Mouse (Mus musculus) bone marrow macrophage, adult 2 months (primary cell): Measurements from ENCODE around the gene Rin2. TPM values are rescaled to one million over a fixed set of nuclear protein-coding genes. Genes with fewer than 3 reads are reported as not detected.

ENCODE experiments used
- H3K27ac ChIP-seq: 2 replicates; pipeline ENCODE4 v1.5.1; 2012; ENCODE audit warnings: low read depth, low read length; ENCODE audit not compliant: insufficient read depth
- H3K4me1 ChIP-seq: 2 replicates; pipeline ENCODE4 v1.6.1; 2012; ENCODE audit warnings: low read length; ENCODE audit not compliant: control insufficient read depth, insufficient read depth
- H3K4me3 ChIP-seq: 2 replicates; pipeline ENCODE4 v1.5.1; 2012; ENCODE audit warnings: mild to moderate bottlenecking, low read length, moderate library complexity; ENCODE audit not compliant: insufficient read depth
- CTCF ChIP-seq: IDR thresholded peaks from 2 replicates; pipeline ENCODE4 v1.5.1; 2012; ENCODE audit warnings: low read depth, mild to moderate bottlenecking, low read length, moderate library complexity
- POLR2A ChIP-seq: IDR thresholded peaks from 2 replicates; pipeline ENCODE4 v1.6.1; 2012; ENCODE audit warnings: mild to moderate bottlenecking, low read depth, low read length, borderline replicate concordance
- polyA plus RNA-seq: library from polyadenylated mRNA; stranded (reverse); fragments of >200 nt; gene quantifications from 2 replicates; pipeline ENCODE4 v1.2.4, GENCODE M21; 2012; ENCODE audit not compliant: missing spikeins, insufficient read depth, insufficient read length

Rin2 gene
- polyA plus RNA-seq, 1 experiment: 70.2 TPM

DNA sequence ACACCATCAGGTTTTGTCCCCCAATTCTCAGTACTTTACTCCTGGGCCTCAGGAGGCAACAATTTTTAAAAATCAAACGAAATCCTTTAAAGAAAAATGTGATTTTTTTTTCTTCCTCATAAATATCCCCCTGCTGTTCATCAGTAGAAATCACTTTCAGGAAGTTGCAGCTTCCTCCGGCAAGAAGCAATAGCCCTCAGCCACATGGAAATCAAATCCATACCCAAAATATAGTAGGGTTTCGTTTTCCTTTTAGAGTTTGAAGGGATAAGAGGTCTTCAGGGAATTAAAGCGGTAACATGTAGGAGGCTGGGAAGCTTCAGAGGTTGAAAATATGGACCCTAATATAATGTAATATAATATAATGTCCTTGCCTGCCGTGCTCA is 157.8 kb downstream of the Rin2 start:
- peak overlapping the region; percentile 87 for H3K27ac ChIP-seq

GRCm38 (mm10) chr2:145833341-145833740 is 158.3 kb downstream of the Rin2 start:
- H3K4me1 ChIP-seq: peaks cover 59% of the 10 kb centered on the region
- H3K27ac ChIP-seq: peak overlapping the region; percentile 87
- TF ChIP-seq CTCF: no peak
- TF ChIP-seq POLR2A: no peak
- H3K4me3 ChIP-seq: peak overlapping the region; percentile 36; the same call in 1 of the 2 replicates

More for the DNA sequence above, 157.8 kb downstream of the Rin2 start:
- Histone ChIP-seq H3K4me1 (peaks cover 63% of the 10 kb centered on the region), H3K4me3 (peak overlapping the region; percentile 36)
- TF ChIP-seq CTCF (no peak), POLR2A (no peak)

DNA sequence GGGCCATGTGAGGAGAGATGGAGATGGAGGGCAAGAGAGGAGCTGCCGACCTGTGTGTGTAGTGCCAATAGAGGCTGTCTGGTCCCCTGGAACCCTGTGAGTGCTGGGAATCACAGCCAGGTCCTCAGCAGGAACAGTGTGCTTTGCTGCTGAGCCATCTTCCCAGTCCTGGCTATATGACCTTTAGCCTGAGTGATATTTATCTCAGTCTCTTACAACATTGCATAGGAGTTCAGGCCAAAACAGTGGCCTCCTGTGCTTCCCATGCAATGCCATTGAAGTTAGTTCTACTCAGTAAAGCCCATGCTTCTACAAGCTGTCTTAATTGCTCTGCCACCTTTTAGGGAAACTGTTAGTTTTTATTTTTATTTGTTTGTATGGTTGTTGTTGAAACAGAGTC is 160.9 kb downstream of the Rin2 start:
- TF ChIP-seq POLR2A (no peak), CTCF (no peak)
- Histone ChIP-seq H3K27ac (no peak overlapping the region), H3K4me3 (no peak overlapping the region), H3K4me1 (peaks cover 38% of the 10 kb centered on the region)

DNA sequence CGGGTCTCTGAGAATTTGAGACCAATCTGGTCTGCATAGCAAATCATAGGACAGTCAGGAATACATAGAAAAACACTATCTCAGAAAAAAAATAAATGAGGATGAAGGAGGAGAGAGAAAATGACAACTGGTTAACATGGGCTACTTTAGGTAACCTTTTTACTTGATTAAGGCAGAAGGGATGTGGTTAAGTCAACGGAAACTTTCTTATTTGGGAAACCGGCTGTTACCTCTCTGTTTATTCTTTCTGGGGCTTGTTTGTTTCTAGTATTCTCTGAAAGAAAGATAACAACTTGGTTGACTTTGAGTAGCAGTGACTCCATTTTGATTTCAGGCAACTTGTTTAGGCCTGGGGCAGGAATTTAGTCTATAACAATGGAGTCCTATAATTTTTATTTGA is 163.7 kb downstream of the Rin2 start:
- H3K27ac ChIP-seq: no peak overlapping the region
- H3K4me1 ChIP-seq: peaks cover 33% of the 10 kb centered on the region
- no peak for TF ChIP-seq CTCF
- no peak for TF ChIP-seq POLR2A
- H3K4me3 ChIP-seq: no peak overlapping the region

GRCm38 (mm10) chr2:145839565-145840315 is 164.7 kb downstream of the Rin2 start:
- H3K27ac ChIP-seq: no peak overlapping the region
- peaks cover 23% of the 10 kb centered on the region for H3K4me1 ChIP-seq
- H3K4me3 ChIP-seq: no peak overlapping the region
- TF ChIP-seq POLR2A (no peak), CTCF (no peak)

DNA sequence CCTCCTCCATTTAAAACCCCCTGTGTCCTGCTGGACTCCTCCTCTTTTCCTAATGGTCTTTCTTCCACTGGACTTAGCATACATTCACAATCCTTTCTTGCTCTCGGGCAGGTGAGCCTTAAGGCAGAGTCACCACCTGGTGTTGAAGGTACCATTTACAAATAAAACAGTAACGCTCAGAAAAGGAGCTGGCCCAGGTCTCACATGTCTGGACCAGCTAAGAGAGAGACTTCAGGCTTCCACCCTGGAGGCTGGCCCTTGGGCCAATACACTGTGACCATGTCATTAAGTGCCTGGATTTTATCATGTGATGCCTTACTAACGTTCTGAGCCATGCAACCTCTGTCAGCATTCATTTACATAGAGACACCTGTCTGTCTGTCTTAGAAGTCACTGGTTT is 165.3 kb downstream of the Rin2 start:
- TF ChIP-seq CTCF (no peak), POLR2A (no peak)
- peaks cover 23% of the 10 kb centered on the region for H3K4me1 ChIP-seq

GRCm38 (mm10) chr2:145840910-145841870 is 166.2 kb downstream of the Rin2 start:
- H3K4me1 ChIP-seq: peaks cover 21% of the 10 kb centered on the region
- no peak overlapping the region for H3K27ac ChIP-seq
- no peak overlapping the region for H3K4me3 ChIP-seq
- TF ChIP-seq CTCF (no peak), POLR2A (no peak)

More for the DNA sequence above, 165.3 kb downstream of the Rin2 start:
- no peak overlapping the region for H3K4me3 ChIP-seq
- H3K27ac ChIP-seq: no peak overlapping the region

GRCm38 (mm10) chr2:145843322-145843721 is 168.3 kb downstream of the Rin2 start:
- no peak overlapping the region for H3K27ac ChIP-seq
- H3K4me3 ChIP-seq: no peak overlapping the region
- TF ChIP-seq POLR2A (no peak), CTCF (no peak)
- peaks cover 13% of the 10 kb centered on the region for H3K4me1 ChIP-seq

DNA sequence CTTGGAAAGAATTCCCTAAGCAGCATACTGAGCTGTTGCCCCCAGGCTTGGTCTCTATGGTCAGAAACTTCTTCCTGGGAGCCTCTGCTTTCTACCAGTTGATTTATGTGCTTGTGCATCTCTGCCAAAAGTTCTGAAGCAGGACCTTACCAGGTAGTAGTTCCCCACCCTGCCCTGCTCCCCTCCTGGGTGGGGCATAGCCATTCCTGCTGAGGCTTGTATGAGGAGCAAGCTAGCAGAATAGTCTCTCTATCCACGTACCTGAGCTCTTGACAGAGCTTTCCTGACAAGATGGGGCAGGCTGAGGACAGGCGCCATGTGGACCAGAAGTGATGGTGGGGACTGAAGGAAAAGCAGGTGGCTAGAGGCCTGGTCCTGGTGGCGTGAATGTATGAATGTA is 171.6 kb downstream of the Rin2 start:
- Histone ChIP-seq H3K27ac (no peak overlapping the region), H3K4me3 (no peak overlapping the region), H3K4me1 (peaks cover 24% of the 10 kb centered on the region)
- TF ChIP-seq CTCF (no peak), POLR2A (no peak)

DNA sequence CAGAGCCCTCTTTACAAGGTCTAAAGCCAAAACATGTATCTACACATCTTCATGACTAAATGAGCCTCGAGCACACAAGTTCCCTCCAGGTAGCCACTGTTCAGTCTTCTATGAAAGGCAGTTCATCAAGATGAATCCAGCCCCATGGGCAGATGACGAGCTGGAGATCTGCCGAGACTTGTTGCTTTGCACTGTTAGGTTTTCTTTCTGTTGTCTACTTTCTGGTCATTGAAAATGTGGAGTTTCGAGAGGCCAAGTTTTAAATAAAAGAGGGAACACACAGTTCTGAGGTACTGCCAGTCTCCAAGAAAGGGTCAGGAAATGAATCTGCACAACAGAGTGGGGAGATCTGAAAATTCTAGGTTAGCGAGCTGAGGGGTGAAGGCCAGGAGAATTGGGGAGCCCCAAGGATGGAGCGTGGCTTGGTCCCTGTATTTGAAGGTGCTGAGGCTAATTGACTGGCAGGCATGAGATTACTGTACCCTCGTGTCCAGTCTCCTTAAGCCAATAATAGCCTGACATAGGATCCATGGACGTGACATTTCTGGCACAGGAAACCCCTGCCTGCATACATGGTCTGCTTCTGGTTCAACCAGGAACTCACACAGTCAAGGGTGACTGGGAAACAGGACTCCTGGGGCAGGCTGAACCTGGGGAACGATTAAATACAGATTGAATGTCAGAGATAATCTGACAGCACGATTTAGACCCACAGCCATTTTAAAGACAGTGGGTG is 174.3 kb downstream of the Rin2 start:
- H3K4me1 ChIP-seq: peaks cover 13% of the 10 kb centered on the region
- H3K27ac ChIP-seq: no peak overlapping the region
- TF ChIP-seq POLR2A (no peak), CTCF (no peak)
- H3K4me3 ChIP-seq: no peak overlapping the region
